Mouse (Mus musculus): ENCODE measurements around the gene Wdr24.
A peak's percentile ranks its signal among the peaks of the same experiment; 100 is the strongest.

Wdr24 gene

DNA sequence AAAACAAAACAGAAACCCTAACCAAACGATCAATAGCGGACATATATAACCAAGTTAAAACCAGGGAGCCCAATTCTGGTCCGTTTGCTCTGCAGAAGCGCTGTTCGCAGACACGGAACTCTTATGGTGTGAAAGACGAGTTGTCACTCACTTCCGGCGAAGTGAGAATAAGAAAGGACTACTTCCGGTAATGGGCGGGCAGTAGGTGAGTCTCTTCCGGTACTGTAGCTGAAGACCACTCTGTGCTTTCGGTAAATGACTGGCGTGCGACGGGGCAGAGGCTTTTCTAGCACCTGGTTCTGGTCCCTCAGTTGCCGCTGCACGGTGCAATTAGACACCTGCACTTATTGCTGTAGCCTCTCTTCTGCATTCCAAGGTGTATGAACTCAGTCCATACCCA is at the start of gene Wdr24:
Wdr24 (plus strand) TSS at position 176 of the 400 bp plus-strand sequence.
- peak; percentile 93 for DNase-seq (ENCODE audit: low spot score)

DNA sequence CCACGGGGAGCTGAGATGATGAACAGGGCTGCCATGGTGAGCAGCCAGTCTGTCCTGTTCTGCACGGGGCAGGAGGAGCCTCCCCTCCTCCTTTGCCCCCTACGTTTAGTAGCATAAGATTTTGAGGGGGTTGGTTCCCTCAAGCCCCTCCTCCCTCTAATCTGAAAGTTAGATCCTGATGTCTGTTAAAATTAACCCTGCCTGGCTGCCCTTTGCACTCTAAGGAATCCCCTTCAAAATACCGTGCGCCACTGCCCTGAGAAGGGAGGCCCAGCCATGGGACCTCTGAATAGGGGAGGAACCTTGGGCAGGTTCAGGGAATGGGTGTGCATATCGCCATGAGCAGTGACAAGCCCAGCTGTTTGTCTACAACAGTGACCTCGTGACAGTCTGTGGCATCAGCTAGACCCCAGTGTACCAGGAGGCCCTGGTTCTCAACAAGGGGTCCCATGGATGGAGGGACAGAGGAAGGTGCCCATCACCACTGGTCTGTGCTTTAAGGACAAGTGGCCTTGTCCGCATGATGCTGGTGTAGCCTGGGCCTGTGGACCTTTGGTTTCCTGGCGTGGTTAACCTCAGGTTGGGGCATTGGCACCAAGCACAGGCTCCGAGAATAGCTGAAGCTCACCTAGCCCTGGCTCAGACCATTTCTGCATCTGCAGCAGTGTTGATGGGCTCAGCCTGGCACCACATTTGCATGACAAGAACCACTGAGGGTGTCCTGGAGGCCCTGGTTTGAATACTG is 47.9 kb upstream of the Wdr24 start:
- DNase-seq (ENCODE audit: low spot score) = no peak

DNA sequence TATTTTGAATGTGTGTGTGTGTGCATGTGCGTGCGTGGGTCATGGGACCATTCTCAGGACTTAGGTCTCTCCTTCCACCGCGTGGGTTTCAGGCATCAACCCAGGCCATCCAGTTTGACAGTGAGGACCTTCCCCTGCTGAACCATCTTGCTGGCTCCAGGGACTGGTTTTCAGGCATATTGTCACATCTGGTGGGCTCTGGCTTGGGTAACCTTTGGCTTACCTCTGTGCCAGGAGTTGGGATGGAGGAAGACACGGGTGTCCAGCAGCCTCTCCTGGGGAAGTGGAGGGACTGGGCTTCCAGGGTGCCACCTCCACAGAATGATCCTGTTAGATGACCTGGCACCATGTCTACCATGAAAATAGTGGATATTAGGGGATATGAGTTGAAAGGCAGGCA is 45.5 kb upstream of the Wdr24 start:
- DNase-seq (ENCODE audit: low spot score) = no peak

DNA sequence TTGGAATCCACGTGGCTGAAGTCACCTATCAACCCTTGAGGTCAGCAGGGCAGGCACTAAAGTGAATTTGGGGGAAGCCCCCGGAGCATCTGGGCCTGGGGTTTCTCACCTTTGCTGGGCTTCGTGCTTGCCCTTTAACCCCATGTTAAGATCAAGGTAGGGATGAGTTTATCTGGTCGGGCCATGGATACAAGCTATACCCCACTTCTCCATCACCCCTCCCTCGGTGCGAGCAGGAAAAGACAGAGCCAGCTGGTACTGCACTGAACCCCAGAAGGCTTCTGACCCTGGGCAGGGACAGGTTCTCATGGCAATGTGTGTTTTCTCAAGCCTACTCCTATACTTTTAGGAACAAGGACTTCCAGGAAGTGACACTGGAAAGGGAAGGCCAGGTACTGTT is 42.1 kb upstream of the Wdr24 start:
- DNase-seq (ENCODE audit: low spot score) = no peak

GRCm38 (mm10) chr17:25783086-25783485 is 40.3 kb upstream of the Wdr24 start:
- no peak for DNase-seq (ENCODE audit: low spot score)

- no peak for DNase-seq (ENCODE audit: low spot score)
These were observed 39.4 kb upstream of the Wdr24 start for GRCm38 (mm10) chr17:25783861-25784574.

DNA sequence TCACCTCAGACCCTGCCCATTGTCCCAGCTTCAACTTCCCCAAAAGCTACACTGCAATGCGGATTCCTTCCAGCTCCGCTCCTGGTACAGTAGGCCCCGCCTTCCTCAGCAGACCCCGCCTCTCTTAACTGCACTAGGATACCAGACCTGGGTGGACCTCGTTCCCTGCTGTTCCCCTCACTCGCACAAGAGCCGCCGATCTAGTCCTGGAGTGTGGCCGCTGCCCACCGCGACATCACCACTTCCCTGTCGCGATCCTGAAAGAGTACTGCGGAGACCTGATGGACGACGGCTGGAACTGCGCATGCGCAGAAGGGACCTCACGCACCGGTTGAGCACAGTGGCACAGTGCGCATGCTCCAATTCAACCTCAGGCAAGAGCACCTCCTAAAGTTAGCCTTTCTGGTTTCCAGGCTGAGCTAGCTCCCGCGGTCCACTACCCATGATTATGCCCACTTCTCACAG is 38.1 kb upstream of the Wdr24 start, which contains the start of gene Haghl:
Haghl (minus strand) TSS at position 393 of the 465 bp plus-strand sequence.
- peak; percentile 99 for DNase-seq (ENCODE audit: low spot score)

DNA sequence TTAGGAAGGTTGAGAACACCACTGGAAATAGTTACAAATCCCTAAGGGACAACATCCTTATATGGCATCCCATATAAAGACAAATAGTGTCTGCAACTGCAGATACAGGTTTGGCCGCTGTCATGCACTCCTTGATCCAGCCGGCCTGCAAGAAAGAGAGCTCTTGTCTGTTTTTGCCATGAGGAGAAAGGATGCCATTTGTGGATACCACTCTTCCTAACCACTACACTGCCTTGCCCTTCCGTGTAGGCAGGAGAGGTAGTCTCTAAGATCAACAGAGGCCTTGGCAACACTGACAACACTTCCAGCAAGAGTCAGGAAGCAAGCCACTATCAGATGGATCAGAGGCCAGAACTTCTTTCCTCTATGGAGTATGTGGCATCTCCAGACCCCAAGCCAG is 37.1 kb upstream of the Wdr24 start, which contains the start of gene Ccdc78:
Ccdc78 (plus strand) TSS at position 301 of the 400 bp plus-strand sequence.
- no peak for DNase-seq (ENCODE audit: low spot score)

- DNase-seq (ENCODE audit: low spot score) = no peak
These were observed 36.5 kb upstream of the Wdr24 start for GRCm38 (mm10) chr17:25786781-25787504.

GRCm38 (mm10) chr17:25791320-25791842 is 32.0 kb upstream of the Wdr24 start:
- DNase-seq (ENCODE audit: low spot score) = peak; percentile 32

- DNase-seq (ENCODE audit: low spot score) = peak; percentile 86
These were observed 31.4 kb upstream of the Wdr24 start for GRCm38 (mm10) chr17:25791843-25792527.

- peak; percentile 73 for DNase-seq (ENCODE audit: low spot score)
These were observed 30.8 kb upstream of the Wdr24 start, which contains the start of gene Fam173a for GRCm38 (mm10) chr17:25792615-25793014. TSS of gene Fam173a (minus strand) at chr17:25792901.

DNA sequence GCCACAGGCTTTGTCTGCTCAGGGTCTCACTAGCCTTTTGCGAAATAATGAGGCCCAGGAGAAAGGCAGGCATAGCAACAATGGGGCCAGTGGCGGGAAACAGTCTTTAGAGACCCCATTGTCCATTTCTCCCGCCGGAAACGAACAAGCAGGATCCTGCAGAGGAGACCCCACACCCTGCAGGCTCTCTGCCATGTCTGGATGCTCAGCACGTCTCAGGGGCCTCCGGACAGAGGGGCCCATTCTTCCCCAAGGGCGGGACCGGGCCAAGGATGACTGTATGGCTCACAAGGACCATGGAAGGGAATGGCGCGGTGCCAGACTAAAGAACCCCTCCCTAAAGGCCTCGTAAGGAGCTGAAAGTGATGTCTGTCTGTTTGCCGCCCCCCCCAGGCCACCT is 29.2 kb upstream of the Wdr24 start:
- DNase-seq (ENCODE audit: low spot score) = no peak

DNA sequence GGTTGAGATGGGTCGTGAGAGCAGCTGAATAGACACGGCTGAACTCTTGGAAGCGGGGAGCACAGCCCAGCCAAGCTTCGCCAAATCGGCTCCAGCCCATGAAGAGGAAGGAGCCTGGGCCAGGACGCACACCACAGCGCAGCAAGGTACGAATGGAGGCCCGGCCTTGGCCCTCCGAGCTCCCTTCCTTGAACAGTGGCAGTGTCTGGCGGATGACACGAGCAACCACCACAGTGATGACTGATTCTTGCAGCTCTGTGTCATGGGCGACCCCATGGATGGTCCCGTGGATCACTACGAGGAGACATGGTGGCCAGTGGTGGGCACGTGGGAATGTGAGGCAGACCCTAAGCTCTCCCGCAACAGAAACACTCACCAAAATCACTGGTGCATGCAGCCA is 28.4 kb upstream of the Wdr24 start:
- DNase-seq (ENCODE audit: low spot score) = no peak

- DNase-seq (ENCODE audit: low spot score) = peak; percentile 86
These were observed 27.8 kb upstream of the Wdr24 start, which contains the start of gene AC134908.4 for GRCm38 (mm10) chr17:25795609-25796092. TSS of gene AC134908.4 (minus strand) at chr17:25795659.

DNA sequence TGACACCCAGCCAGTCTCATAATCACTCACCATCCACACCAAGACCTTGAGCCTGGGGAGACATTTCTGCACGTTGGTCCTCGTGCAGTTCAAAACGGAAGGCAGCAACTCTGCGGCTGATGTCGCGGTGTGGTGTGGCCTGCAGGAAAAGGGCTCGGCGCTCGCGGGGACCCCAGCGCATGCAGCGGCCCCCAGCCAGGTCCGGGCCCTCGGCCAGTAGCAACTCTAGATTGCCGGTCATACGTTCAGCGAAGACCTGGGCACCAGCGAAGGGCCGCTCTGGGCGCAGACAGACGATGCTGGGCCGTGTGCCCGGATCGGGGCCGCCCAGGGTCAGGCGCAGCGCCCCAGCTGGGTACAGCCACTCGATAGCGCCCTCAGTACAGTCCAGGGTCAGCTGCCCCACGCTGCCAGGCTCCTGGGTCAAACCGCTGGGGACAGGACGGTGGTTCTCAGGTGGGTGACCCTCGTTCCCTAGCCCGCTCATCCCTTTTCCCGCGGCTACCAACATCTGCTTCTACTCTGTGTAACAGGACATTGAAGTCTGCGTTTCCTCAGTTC is 27.1 kb upstream of the Wdr24 start:
- no peak for DNase-seq (ENCODE audit: low spot score)

- DNase-seq (ENCODE audit: low spot score) = peak; percentile 93
These were observed 26.5 kb upstream of the Wdr24 start, which contains the start of gene Metrn for GRCm38 (mm10) chr17:25796951-25797369. TSS of gene Metrn (minus strand) at chr17:25797136.

GRCm38 (mm10) chr17:25801029-25801428 is 22.4 kb upstream of the Wdr24 start:
- DNase-seq (ENCODE audit: low spot score) = peak; percentile 95

- peak; percentile 92 for DNase-seq (ENCODE audit: low spot score)
These were observed 20.5 kb upstream of the Wdr24 start for GRCm38 (mm10) chr17:25802825-25803517.

GRCm38 (mm10) chr17:25806507-25806906 is 16.9 kb upstream of the Wdr24 start:
- no peak for DNase-seq (ENCODE audit: low spot score)
